Mouse (Mus musculus) urinary bladder, postnatal 10 days (tissue): ENCODE data around the gene Yod1.
A peak's percentile ranks its signal among the peaks of the same experiment; 100 is the strongest.

Experiments
- DNase-seq: peaks from one replicate; pipeline ENCODE4 v3.0.0; 2022; ENCODE audit warnings: low spot score

Yod1 gene

GRCm38 (mm10) chr1:130717291-130717871 is at the start of gene Yod1:
TSS of gene Yod1 (plus strand) at chr1:130717327.
- peak; percentile 80 for DNase-seq

- no peak for DNase-seq
Observed at GRCm38 (mm10) chr1:130678551-130678950, 38.6 kb upstream of the Yod1 start.

GRCm38 (mm10) chr1:130681075-130681474 is 36.1 kb upstream of the Yod1 start:
- no peak for DNase-seq

- no peak for DNase-seq
Observed at GRCm38 (mm10) chr1:130681656-130682413, 35.3 kb upstream of the Yod1 start.

- DNase-seq = no peak
Observed at GRCm38 (mm10) chr1:130683905-130684304, 33.2 kb upstream of the Yod1 start.

GRCm38 (mm10) chr1:130698601-130699000 is 18.5 kb upstream of the Yod1 start:
- DNase-seq = no peak

GRCm38 (mm10) chr1:130699937-130700633 is 17.0 kb upstream of the Yod1 start:
- DNase-seq = no peak

- no peak for DNase-seq
Observed at GRCm38 (mm10) chr1:130701976-130702375, 15.2 kb upstream of the Yod1 start.

- no peak for DNase-seq
Observed at GRCm38 (mm10) chr1:130703613-130704012, 13.5 kb upstream of the Yod1 start.

GRCm38 (mm10) chr1:130710283-130711080 is 6.6 kb upstream of the Yod1 start:
- no peak for DNase-seq

GRCm38 (mm10) chr1:130714046-130714445 is 3.1 kb upstream of the Yod1 start:
- no peak for DNase-seq

GRCm38 (mm10) chr1:130715561-130716217 is 1.4 kb upstream of the Yod1 start, which contains the start of gene Gm29427:
TSS of gene Gm29427 (minus strand) at chr1:130715799.
- DNase-seq = peak; percentile 74

GRCm38 (mm10) chr1:130716218-130716512 is 962 bp upstream of the Yod1 start:
- no peak for DNase-seq

GRCm38 (mm10) chr1:130716513-130717290 is 425 bp upstream of the Yod1 start:
- DNase-seq = no peak

GRCm38 (mm10) chr1:130724206-130724605 is 7.1 kb downstream of the Yod1 start:
- no peak for DNase-seq

- DNase-seq = no peak
Observed at GRCm38 (mm10) chr1:130726396-130726795, 9.3 kb downstream of the Yod1 start.

- DNase-seq = no peak
Observed at GRCm38 (mm10) chr1:130728070-130728469, 10.9 kb downstream of the Yod1 start.

GRCm38 (mm10) chr1:130728708-130729107 is 11.6 kb downstream of the Yod1 start:
- no peak for DNase-seq

- DNase-seq = no peak
Observed at GRCm38 (mm10) chr1:130729153-130729552, 12.0 kb downstream of the Yod1 start, which contains the start of gene Pfkfb2. TSS of gene Pfkfb2 (minus strand) at chr1:130729253.

GRCm38 (mm10) chr1:130731741-130732337 is 14.7 kb downstream of the Yod1 start, which contains the start of gene AA986860:
TSS of gene AA986860 (plus strand) at chr1:130731976.
- DNase-seq = no peak
